Mouse (Mus musculus) brain, embryonic 14.5 days (tissue): Measurements from ENCODE around the gene Krt2.

Experiments
- CTCF ChIP-seq: fragments of 200-500 bp; IDR thresholded peaks from 2 replicates; pipeline ENCODE4 v1.5.1; 2012; ENCODE audit warnings: inconsistent platforms, mild to moderate bottlenecking, moderate library complexity, borderline replicate concordance; ENCODE audit not compliant: insufficient read depth, insufficient read length; ENCODE audit errors: extremely low read depth
- POLR2A ChIP-seq: fragments of 200-500 bp; IDR thresholded peaks from 2 replicates; pipeline ENCODE4 v1.6.1; 2012; ENCODE audit warnings: mild to moderate bottlenecking, inconsistent platforms, borderline replicate concordance; ENCODE audit not compliant: poor library complexity, insufficient read depth, insufficient read length, severe bottlenecking; ENCODE audit errors: extremely low read depth

DNA sequence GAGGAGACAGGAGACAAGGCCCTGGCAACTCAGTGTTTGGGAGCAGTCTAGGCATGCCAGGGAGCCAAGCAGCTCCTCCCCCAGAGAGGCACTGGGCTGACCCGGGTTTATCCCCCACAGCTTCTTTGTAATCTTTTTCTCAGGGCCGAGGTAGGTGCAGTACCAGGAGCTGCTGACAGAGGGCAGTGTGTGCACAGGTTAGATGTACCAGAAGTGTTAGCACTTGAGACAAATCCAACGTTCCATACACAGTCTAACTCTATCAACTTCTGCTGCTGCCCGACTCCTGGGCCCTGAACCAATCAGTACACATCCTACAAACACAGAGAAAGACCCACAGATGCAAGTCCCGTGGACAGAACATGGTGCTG, 45.3 kb downstream of the Krt2 start:
- TF ChIP-seq POLR2A (no peak), CTCF (peak; percentile 91)
